Mouse (Mus musculus): ENCODE data around the gene Fam50a. TPM values are rescaled to one million over a fixed set of nuclear protein-coding genes. Genes with fewer than 3 reads are reported as not detected.
A peak's percentile ranks its signal among the peaks of the same experiment; 100 is the strongest.

Gene Fam50a
- polyA plus RNA-seq (2015; fragmentation: Nextera tagmentation; extraction: Ambion mirVana): 49.5 and 55.5 TPM in 2 replicates

DNA sequence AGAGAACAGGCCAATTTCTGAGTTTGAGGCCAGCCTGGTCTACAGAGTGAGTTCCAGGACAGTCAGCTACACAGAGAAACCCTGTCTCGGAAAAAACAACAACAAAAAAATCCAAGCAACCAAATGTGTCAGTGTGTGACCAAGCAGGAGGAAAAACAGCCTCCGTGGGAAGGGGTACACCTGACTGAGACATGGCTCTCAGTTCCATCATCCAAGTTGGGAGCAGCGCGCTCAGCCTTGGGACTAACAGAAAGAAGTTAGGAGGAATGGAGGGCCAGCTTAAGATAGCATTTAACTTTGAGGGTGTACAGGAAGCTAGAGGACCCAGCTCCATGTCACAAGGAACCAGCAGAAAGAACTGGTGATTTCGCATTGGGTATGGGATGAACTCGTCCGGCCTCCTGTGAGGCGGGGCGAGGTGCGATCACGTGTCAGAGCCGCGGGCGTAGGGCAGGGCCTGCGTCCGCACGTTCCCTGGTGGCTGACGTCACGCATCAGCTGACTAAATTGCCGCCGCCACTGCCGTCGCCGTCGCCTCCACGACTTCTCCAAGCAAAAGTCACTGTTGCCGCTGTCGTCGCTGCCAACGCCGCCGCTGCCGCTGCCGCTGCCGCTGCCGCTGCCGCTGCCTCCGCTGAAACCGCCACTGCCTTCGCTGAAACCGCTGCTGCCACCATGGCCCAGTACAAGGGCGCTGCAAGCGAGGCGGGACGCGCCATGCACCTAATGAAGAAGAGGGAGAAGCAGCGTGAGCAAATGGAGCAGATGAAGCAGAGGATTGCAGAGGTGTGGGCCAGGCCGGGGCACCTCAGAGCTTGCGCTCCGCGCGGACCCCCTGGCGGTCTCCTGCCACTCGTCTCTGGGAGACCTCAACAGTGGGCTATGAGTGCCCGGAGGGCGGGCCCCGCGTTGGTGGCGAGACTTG is at the start of gene Fam50a:
Gene Fam50a (plus strand): TSS at position 494 of the 925 bp plus-strand sequence.
- peak within 1 kb of the TSS; percentile 90 for H3K27ac ChIP-seq (replicated peaks)
- peak; percentile 93 for ATAC-seq (ENCODE audit: extremely low read depth, insufficient number of reproducible peaks, low FRiP score, low TSS enrichment)
- no peaks in the 10 kb centered on the region for H3K9me3 ChIP-seq
- peak within 1 kb of the TSS; percentile 79 for H3K4me2 ChIP-seq
- peak within 1 kb of the TSS; percentile 91 for H3K9ac ChIP-seq
- peaks cover 12% of the 10 kb centered on the region; the same call in 1 of the 2 replicates for H3K4me1 ChIP-seq
- H3K4me3 ChIP-seq: peak within 1 kb of the TSS; percentile 71
- WGBS: 10% methylated on average over 44 of the region's 59 CpGs
- no peaks in the 10 kb centered on the region for H3K27me3 ChIP-seq (replicated peaks)
- peaks cover 50% of the 10 kb centered on the region for H3K36me3 ChIP-seq

DNA sequence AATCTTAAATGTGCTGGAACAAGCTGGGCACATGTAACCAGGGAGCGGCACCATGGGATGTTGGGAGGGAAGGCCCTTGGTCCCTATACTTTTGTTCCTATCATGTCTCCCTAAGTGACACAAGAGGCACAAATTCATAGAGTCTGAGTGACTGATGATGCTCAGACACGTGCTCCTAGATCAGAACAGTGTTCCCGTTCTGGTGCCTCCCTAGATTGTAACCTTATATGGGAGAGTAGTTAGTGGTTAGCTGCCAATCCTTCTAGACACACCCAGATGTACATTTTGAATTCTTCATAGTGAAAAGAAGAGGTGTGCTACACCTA is 43.1 kb upstream of the Fam50a start:
- H3K9ac ChIP-seq: peak overlapping the region; percentile 79
- H3K4me2 ChIP-seq: peak overlapping the region; percentile 67
- no peak for ATAC-seq (ENCODE audit: extremely low read depth, insufficient number of reproducible peaks, low FRiP score, low TSS enrichment)
- H3K27ac ChIP-seq (replicated peaks): peak overlapping the region; percentile 95
- H3K4me1 ChIP-seq: peaks cover 4% of the 10 kb centered on the region; the same call in 1 of the 2 replicates
- no peaks in the 10 kb centered on the region for H3K27me3 ChIP-seq (replicated peaks)
- H3K9me3 ChIP-seq: no peaks in the 10 kb centered on the region
- H3K4me3 ChIP-seq: peak overlapping the region; percentile 67
- WGBS: 18% methylated on average over 3 of the region's 3 CpGs
- H3K36me3 ChIP-seq: peaks cover 12% of the 10 kb centered on the region

DNA sequence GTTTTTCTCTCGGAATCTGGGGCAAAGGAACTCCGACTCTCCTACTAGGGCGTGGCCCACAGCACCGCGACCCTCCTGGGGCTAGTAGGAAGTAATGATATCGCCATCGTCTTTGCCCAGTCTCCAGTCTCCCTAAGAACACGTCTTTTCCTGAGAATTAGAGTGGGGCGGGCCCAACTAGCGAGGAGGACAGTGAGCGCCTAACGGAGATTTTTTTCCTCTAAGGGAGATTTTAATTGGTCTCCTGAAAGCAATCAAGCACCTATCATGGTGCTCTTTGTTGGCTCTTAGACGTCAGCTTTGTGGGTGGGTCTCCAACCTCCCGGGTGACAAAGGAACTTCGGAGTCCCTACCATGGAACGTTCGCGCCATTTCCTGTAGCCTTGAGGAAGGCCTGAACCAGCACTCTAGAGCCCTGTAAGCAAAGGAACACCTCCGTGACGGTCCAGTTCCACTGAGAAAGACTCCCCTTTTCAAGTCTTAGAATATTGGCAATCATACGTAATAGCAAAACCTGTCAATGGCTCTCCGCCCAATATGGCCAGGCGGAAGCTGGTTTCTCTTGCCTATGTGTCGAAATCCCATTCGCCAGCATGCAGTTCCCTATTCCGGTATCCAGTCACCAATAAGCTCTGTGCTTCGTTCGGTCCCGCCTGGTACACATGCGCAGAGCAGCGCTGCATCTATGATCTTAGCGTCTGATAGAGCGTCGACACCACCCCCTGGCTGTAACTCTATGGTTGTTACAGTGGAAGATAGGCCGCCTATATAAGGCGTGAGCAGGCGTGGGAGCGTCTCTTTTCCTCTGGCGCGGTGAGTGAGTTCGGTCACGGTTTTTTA is 42.6 kb upstream of the Fam50a start, which contains the start of gene Rpl10:
Gene Rpl10 (plus strand): TSS at position 751 of the 840 bp plus-strand sequence.
- Histone ChIP-seq H3K9me3 (no peaks in the 10 kb centered on the region), H3K27ac (replicated peaks) (peak within 1 kb of the TSS; percentile 95)
- ATAC-seq (ENCODE audit: extremely low read depth, insufficient number of reproducible peaks, low FRiP score, low TSS enrichment): peak; percentile 91

DNA sequence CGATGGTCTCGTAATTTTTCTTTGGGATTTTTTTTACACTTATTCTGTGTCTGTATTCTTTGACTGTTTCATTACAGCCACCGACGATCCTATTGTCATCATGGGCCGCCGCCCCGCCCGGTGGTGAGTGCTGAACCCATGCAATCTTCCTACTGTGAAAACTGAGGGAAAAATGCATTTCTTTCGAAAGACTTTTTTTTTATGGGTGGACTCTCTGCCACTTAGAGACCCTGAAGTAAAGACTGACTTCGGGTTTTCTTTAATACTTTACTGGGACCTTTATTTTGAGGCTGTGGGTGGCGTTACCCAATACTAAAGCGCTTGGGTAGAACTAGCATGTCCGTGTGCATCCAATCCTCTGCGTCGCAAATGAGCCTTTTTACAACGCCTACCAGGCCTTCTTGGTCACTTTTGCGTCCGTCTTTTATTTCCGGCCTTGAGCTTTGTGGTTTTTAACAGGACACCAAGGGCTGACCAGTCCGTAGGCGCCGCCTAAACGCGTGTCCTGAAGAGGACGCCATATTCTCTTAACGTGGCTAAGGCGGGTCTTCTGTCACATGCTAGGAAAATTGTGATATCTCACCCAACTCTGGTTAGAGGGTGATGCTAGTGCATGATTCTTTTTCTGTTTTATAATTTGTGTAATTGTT is 41.8 kb upstream of the Fam50a start:
- Histone ChIP-seq H3K27ac (replicated peaks) (peak overlapping the region; percentile 78), H3K4me2 (peak overlapping the region; percentile 72), H3K4me1 (peaks cover 4% of the 10 kb centered on the region; the same call in 1 of the 2 replicates), H3K4me3 (peak overlapping the region; percentile 67), H3K27me3 (replicated peaks) (no peaks in the 10 kb centered on the region), H3K36me3 (peaks cover 12% of the 10 kb centered on the region), H3K9ac (peak overlapping the region; percentile 90), H3K9me3 (no peaks in the 10 kb centered on the region)
- no peak for ATAC-seq (ENCODE audit: extremely low read depth, insufficient number of reproducible peaks, low FRiP score, low TSS enrichment)
- WGBS: 9% methylated on average over 27 of the region's 27 CpGs

More for the DNA sequence above, 42.6 kb upstream of the Fam50a start, which contains the start of gene Rpl10:
- H3K27me3 ChIP-seq (replicated peaks): no peaks in the 10 kb centered on the region
- H3K4me1 ChIP-seq: peaks cover 4% of the 10 kb centered on the region; the same call in 1 of the 2 replicates
- H3K9ac ChIP-seq: peak within 1 kb of the TSS; percentile 90
- H3K4me2 ChIP-seq: peak within 1 kb of the TSS; percentile 72
- peak within 1 kb of the TSS; percentile 67 for H3K4me3 ChIP-seq
- H3K36me3 ChIP-seq: peaks cover 12% of the 10 kb centered on the region
- WGBS: 11% methylated on average over 42 of the region's 42 CpGs

DNA sequence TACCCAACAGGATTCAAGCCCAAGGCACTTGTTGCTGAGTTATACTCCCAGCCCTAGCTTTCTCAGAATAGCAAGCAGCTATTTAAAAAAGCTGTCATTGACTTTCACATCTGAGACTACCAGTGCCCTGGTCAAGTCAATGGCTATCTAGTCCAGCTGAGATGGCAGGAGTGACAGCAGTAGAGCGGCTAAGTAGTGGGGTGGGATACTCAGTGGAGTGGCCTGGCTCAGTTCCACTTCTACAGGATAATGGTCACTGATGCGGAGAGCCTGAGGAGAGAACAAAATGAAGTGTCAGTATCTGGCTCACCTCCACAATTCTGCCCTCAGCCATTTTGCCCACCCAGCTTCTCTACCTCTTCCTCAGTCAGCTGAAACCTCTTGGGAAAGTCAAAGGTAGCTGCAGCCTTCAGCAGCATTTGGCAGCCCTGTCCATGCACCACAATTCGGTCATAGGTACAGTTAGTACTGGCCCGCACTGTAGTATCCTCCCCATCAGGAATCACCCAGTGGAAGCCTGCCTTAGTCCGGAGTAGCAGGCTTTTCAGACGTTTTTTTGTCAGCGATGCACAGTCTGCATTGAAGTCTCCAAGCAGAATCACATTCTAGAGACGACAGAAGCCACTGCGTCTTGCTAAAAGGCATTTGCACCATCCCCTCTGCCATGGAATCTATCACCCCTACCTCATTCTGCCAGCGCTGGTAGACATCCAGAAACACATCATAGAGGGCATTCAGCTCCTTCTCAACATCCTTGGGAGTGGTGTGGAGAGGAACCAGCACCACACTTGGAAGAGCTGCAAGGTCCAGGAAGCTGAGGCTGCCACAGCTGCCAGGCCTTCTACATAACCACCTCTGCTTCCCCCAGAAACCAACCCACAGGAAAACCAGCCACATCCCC is 39.2 kb upstream of the Fam50a start:
- no peak overlapping the region for H3K4me2 ChIP-seq
- H3K4me1 ChIP-seq: peaks cover 4% of the 10 kb centered on the region; the same call in 1 of the 2 replicates
- peaks cover 12% of the 10 kb centered on the region for H3K36me3 ChIP-seq
- H3K9me3 ChIP-seq: no peaks in the 10 kb centered on the region
- no peaks in the 10 kb centered on the region for H3K27me3 ChIP-seq (replicated peaks)
- H3K9ac ChIP-seq: no peak overlapping the region
- H3K4me3 ChIP-seq: no peak overlapping the region
- peak overlapping the region; percentile 54; the same call in 1 of the 2 replicates for H3K27ac ChIP-seq (replicated peaks)
- ATAC-seq (ENCODE audit: extremely low read depth, insufficient number of reproducible peaks, low FRiP score, low TSS enrichment): no peak
- WGBS: 21% methylated on average over 10 of the region's 10 CpGs

DNA sequence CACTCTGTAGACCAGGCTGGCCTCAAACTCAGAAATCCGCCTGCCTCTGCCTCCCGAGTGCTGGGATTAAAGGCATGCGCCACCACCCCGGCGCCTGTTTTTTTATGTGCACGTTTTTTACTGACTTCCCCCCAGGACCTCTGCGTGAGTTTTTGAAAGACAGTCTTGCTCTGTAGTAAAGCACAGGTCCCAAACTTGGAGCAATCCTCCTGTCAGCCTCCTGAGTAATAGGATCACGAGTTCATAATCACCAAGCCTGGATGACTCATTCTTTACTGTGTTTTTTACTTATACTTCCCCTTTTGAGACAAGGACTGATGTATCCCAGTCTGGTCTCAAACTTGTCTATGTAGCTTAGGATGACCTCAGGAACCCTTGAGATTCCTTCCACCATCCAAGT is 34.9 kb upstream of the Fam50a start:
- H3K27me3 ChIP-seq (replicated peaks): no peaks in the 10 kb centered on the region
- H3K4me2 ChIP-seq: no peak overlapping the region
- ATAC-seq (ENCODE audit: extremely low read depth, insufficient number of reproducible peaks, low FRiP score, low TSS enrichment): no peak
- 0 out of 2 replicates have a peak, but pooled peaks cover 7% of the 10 kb centered on the region for H3K4me1 ChIP-seq
- H3K27ac ChIP-seq (replicated peaks): no peak overlapping the region
- no peak overlapping the region for H3K4me3 ChIP-seq
- no peak overlapping the region for H3K9ac ChIP-seq
- WGBS: 69% methylated on average over 8 of the region's 8 CpGs
- peaks cover 4% of the 10 kb centered on the region; the same call in 1 of the 2 replicates for H3K36me3 ChIP-seq
- H3K9me3 ChIP-seq: no peaks in the 10 kb centered on the region

DNA sequence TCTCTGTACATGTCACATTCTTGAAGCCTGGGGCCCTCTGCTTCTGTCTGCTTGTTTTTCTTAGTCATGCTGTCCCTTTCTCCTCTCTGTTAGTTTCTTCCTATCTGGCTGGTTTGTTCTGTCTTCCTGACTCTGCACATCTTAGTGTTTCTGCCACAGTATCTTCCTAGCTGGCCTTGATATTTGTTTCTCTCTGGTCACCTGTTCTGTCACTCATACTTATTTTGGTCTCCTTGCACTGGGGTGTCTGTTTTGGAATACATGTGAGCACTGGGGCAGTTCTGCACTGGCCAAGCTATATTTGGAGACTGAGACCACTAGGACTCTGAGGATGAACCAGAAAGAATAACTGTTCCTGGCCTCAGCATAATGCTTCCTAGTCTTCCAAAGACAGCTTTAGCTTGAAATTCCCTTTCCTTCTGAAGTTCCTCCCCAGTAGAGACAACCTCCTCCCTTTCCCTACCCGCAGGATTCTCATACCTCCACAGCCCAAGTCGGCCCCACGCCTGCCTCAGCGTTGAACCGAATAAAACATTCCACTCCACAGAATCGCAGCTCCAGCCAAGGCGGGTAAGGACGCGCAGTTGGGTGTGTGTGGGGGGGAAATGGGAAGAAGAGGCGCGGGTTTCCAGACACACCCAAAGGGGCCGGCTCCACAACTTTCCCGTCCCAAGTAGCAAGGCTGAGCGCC is 31.6 kb upstream of the Fam50a start:
- H3K9me3 ChIP-seq: no peaks in the 10 kb centered on the region
- ATAC-seq (ENCODE audit: extremely low read depth, insufficient number of reproducible peaks, low FRiP score, low TSS enrichment): no peak
- peak overlapping the region; percentile 77 for H3K4me2 ChIP-seq
- H3K4me1 ChIP-seq: peaks cover 14% of the 10 kb centered on the region
- 0 out of 2 replicates have a peak, but pooled peaks cover 3% of the 10 kb centered on the region for H3K36me3 ChIP-seq
- peak overlapping the region; percentile 68 for H3K4me3 ChIP-seq
- H3K27ac ChIP-seq (replicated peaks): peak overlapping the region; percentile 91
- H3K9ac ChIP-seq: peak overlapping the region; percentile 83
- no peaks in the 10 kb centered on the region for H3K27me3 ChIP-seq (replicated peaks)
- 14% methylated on average over 14 of the region's 14 CpGs for WGBS

DNA sequence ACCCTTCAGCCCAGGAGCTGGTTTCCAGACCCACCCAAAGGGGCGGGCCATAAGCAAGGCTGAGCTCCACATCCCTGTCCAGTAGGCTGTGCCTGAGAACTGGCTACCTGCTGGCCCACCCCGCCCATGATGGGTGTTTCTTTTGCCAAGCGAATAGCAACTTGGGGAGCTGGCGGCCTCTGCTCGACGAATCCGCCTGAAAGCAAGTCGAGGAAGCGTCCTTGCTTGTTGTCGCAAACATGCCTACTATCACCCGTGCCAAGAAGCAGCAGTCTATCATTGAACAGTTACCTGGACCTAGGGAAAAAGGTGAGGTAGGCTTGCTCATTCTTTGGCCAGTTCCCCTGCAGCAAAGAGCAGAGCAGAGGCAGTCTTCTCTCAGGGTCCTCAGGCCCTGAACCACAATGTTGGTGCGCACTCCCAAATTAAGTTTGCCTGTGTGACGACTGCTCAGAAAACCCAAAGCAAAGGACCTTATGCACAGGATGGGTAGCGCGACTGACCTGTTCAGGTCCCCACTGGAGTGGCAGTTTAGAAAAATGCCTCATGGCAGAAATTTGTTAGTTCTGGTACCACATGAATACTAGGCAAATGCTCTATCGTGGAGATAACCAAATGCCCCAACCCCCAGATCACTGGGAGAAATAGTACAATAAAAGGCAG is 31.0 kb upstream of the Fam50a start, which contains the start of the genes Taz and Dnase1l1:
Gene Taz (plus strand): TSS at position 181 of the 663 bp plus-strand sequence.
Gene Dnase1l1 (minus strand): TSS at position 606 of the 663 bp plus-strand sequence.
- Histone ChIP-seq H3K36me3 (0 out of 2 replicates have a peak, but pooled peaks cover 3% of the 10 kb centered on the region), H3K27me3 (replicated peaks) (no peaks in the 10 kb centered on the region), H3K4me3 (peak within 1 kb of the TSS; percentile 68), H3K9ac (peak within 1 kb of the TSS; percentile 83), H3K9me3 (no peaks in the 10 kb centered on the region), H3K4me1 (peaks cover 14% of the 10 kb centered on the region), H3K27ac (replicated peaks) (peak within 1 kb of the TSS; percentile 91), H3K4me2 (peak within 1 kb of the TSS; percentile 77)
- WGBS: 9% methylated on average over 16 of the region's 16 CpGs
- ATAC-seq (ENCODE audit: extremely low read depth, insufficient number of reproducible peaks, low FRiP score, low TSS enrichment): peak; percentile 81

Measured in heart, embryonic 13.5 days (tissue).